Mouse (Mus musculus): ENCODE measurements around the gene Rbm25.
"Not testable (repeated sequence)": the region's sequence is repeated elsewhere in the genome, so short reads cannot be mapped to it uniquely, and the experiment has no call there.

The Rbm25 gene

GRCm38 (mm10) chr12:83630936-83631335, at the start of gene Rbm25:
Rbm25 (plus strand) TSS chr12:83631236.
- in situ Hi-C loops (cut with MboI; ENCODE audit: unreplicated experiment in 2 of 2), result not testable (repeated sequence)

DNA sequence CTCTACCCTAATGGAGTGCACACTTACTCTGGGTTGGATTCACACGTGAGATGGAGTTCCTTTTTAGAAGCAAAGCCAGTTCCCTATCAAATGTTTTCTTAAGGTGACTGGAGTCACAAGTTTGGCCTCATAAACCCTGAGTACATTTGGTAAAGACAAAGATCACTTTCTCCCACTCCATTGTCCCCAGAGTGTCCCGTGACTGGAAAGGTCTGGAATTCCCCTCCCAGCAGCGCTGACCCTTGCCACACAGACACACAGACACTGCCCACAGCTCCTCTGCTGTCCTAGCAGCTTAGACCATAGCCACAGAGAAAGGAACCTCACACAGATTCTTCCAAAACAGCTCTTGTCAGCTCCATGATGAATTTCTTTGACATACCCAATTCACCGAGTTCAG, 48.9 kb upstream of the Rbm25 start:
- in situ Hi-C loops (cut with MboI; ENCODE audit: unreplicated experiment in 2 of 2), result no loop called here

DNA sequence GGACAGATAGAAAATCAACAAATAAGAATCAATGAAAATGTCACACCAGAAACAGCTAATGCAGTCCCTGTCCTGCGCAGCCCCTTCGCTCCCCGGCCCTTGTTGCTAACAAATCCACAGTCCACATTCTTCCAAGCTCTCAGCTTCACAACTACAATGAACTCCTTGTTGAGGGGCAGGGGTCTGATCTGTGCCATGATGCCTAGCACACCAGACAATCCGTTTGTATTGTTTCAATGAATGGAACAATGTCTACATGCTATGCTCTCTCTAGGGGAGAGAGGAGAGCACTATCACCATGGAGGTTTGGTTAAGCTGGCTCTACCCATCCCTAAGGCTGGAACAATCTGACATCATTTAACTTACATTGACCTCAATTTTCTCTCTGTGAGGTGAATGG, 48.3 kb upstream of the Rbm25 start:
- in situ Hi-C loops (cut with MboI; ENCODE audit: unreplicated experiment in 2 of 2), result no loop called here

DNA sequence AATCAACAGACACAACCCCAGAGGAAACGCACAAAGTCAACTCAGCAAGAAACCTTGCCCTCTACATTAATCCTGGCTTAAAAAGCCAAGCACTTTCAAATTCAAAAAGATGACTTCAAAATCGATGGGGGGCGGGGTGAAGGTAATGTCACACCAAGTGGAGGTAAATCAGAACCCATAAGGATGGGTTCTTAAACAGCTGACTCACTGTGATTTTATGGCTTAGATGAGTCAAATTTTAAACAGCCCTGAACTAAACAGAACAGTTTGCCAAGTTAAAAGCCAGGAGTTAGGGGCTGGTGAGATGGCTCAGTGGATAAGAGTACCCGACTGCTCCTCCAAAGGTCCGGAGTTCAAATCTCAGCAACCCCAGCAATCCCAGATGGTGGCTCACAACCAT, 44.4 kb upstream of the Rbm25 start:
- in situ Hi-C loops (cut with MboI; ENCODE audit: unreplicated experiment in 2 of 2), result no loop called here

DNA sequence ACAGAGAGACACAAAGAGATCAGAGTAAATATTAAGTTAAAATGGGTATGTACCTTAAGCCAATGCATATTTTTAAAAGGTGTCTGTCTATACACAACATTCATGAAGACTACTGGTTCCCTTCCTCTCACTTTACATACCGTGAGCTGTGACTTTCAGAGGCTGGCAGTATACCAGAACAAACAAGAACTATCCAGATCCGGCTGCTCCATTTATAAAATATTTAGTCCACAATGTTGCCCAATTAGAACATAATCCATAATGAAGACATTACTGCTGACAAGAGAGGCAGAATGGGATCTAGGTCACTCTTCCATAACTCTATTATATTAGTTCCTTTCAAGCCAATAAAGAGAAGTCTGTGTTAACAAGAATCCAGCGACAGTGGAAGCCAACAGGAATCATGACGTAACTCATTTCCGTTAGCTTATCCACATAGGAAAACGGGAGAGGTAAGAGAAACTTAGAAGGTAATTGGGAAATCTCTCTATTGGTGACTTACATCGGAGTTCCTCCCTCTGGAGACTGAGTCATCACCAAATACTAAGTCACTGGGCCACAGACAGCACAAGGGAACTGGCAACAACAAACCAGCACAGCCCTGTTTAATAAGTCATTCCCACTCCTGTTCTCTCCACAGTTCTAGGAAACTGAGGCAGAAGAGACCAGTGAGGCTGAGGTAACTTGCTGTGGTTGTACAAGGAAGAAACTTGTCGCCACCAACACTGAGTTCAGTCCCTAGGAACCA, 39.1 kb upstream of the Rbm25 start:
- in situ Hi-C loops (cut with MboI; ENCODE audit: unreplicated experiment in 2 of 2), result no loop called here

DNA sequence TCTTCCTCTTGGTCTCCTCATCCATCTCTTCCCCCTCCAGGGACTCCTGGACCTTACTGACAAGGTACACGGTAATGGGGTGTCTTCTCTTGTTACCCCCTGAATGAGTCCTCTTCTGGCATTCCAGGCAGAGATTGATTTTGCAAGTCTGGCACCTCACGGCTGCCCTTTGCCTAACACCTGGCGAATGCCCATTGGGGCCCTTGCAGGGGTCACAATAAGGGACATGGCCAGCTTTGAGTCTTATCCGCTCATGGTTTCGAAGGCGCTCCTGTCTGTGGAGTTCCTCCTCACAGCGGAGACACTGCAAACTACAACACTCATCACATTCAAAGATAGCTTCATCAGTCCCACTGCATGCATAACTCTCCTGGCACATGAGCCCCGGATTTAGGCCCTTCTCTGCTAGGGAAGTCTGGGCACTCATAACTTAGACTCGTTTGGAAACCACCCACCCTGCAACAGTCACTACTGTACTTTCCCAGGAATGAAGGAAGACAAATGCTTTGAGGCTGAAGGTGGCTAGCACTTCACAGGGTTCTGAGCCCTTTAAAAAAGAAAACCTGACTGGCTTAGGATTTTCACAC, 36.5 kb upstream of the Rbm25 start:
- in situ Hi-C loops (cut with MboI; ENCODE audit: unreplicated experiment in 2 of 2), result no loop called here

DNA sequence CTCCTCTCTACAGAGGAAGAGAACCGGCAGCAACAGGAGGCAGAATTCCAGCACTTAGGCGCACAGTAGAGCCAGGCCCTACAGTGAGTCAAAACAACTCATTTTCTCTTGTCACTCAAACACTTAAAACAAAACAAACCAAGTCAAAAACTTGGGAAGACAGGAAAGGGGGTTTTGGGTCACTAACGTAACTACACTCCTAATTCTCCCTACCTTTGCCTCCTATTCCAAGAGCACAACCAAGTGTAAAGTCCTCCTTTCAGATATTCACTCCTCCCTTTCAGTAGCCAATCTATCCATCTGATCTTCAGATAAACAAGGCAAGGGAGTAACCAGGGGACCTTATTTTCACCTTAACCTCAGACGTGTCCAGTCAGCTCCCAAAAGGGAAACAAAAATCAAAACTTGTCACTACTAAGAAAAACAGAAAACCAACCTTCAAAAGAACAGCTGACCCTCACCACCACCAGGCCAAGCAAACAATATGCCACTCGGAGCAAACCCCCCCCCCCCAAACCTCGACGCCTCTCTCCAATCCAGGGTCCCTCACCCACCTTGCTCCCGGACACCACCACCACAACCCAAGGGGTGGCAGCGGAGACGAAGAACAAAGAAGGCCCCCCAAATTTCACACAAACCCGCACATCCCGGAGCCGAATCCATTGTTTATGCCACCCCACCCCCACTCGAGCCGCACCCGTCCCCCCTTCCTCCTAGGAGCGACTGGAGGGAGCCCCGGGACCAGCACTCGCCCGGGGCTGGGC, 34.7 kb upstream of the Rbm25 start:
- in situ Hi-C loops (cut with MboI; ENCODE audit: unreplicated experiment in 2 of 2), result no loop called here

- in situ Hi-C loops (cut with MboI; ENCODE audit: unreplicated experiment in 2 of 2), result no loop called here
Observed at GRCm38 (mm10) chr12:83597025-83597501, 34.0 kb upstream of the Rbm25 start, which contains the start of gene Zfyve1. Zfyve1 (minus strand) TSS chr12:83597222.

DNA sequence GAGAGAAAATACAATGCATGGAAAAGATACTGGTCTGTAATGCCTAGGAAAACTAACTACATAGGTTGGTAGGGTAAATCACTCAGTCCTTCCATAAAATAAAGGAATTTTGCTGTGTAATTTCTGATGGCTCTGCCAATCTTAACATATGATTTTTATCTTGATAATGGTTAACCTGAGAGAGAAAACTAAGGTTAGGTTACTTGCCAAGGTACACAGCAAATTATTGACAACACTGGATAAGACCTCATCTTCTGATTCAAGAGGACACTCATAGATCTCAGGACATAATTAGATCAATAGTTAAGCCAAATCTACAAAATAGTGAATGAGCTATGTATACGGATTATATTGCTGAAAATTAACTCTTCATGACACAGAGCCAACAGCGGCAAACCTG, 33.2 kb upstream of the Rbm25 start:
- in situ Hi-C loops (cut with MboI; ENCODE audit: unreplicated experiment in 2 of 2), result no loop called here

DNA sequence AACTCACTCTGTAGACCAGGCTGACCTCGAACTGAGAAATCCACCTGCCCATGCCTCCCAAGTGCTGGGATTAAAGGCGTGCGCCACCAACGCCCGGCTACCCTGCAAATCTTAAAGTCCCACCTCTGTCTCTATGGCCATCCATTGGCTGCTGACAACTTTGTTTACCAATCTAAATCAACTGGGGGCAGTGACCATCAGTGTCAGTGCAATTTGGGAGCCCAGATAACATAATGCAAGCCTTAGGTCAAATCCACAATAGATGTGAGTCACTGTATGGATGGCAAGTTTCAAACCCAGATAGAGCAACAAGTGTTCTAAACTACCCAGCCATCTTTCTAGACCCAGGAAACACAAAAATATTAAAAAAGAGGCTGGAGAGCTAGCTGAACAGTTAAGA, 28.8 kb upstream of the Rbm25 start:
- in situ Hi-C loops (cut with MboI; ENCODE audit: unreplicated experiment in 2 of 2), result no loop called here

DNA sequence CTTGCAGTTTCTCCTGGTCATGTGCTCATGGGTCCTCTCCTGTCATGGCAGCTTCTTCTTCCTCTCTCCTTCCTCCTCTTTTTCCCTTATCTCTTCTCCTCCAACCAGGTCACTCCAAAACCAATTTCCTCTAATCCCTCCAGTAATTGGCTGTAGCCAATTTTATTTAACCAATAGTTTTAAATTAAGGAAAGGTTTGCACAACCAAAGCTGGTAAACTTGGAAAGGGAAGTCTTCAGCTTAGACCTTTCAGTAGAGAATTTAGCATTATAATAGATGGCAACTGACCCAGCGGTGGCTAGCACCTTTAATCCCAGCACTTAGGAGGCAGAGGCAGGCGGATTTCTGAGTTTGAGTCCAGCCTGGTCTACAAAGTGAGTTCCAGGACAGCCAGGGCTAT, 24.6 kb upstream of the Rbm25 start:
- in situ Hi-C loops (cut with MboI; ENCODE audit: unreplicated experiment in 2 of 2), result not testable (repeated sequence)

DNA sequence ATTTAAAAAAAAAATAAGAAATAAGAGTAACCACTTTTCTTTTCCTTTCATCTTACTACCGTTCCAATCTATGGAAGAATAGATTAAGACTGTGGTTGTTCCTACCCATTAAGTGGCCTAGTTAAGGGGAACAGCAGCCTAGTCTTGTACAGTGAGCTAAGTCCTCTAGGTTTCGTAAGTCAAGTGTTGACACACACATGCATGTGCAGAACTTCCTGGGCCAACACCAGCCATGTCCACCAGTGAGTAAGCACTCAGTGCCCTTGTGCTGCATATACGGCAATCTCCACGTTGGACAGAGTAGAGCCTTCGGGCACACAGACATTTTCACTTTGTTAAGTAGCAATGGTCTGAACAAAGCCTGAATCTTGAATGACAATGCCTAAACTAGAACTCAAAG, 13.8 kb upstream of the Rbm25 start:
- in situ Hi-C loops (cut with MboI; ENCODE audit: unreplicated experiment in 2 of 2), result no loop called here

GRCm38 (mm10) chr12:83618981-83619380, 12.1 kb upstream of the Rbm25 start:
- in situ Hi-C loops (cut with MboI; ENCODE audit: unreplicated experiment in 2 of 2), result no loop called here

GRCm38 (mm10) chr12:83620694-83621093, 10.3 kb upstream of the Rbm25 start:
- in situ Hi-C loops (cut with MboI; ENCODE audit: unreplicated experiment in 2 of 2), result not testable (repeated sequence)

- in situ Hi-C loops (cut with MboI; ENCODE audit: unreplicated experiment in 2 of 2), result no loop called here
Observed at GRCm38 (mm10) chr12:83622031-83622755, 8.8 kb upstream of the Rbm25 start.

GRCm38 (mm10) chr12:83624321-83624720, 6.7 kb upstream of the Rbm25 start:
- in situ Hi-C loops (cut with MboI; ENCODE audit: unreplicated experiment in 2 of 2), result no loop called here

DNA sequence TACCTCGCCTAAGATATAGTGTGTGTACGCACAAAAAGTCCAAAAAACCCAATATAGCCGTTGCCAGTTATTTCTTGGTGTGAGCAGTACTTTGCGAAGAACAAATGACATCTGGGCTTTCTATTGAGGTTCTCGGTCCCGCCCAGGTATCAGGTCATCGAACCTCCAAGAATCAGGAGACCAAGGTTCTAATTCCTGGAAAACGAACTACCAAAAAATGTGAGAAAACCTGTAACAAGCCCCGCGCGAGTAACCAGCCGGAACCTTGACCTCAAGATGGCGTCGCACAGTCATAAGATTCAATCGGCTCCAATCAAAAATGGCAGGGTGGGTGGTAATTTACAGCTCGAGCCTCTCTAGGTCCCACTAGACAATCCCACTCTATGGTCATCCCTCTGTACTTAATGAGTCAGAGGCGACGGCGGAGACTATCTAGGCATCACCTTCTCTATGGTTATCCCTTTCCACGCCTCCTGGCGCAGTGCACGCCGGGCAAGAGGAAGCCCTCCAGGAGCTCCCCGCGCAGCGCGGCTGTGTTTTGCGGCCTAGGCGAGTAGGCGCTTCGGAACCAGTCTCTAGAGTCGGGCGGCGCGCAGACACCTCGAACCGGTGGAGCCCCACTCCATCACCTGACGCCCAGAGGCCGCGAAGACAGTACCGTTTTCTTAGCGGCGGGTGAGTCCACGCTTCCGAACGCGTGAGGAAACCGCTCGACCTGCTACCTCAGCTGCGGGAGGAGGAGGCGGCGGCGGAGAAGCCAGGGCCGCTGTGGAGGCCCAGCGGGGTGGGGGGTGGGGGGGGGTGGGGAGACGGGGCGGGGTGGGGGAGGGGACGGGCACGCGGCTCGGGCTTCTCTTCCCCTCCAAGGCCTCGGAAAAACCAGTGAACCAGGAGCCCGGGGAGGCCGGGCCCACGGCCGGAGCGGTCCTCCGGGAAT, 975 bp downstream of the Rbm25 start:
- in situ Hi-C loops (cut with MboI; ENCODE audit: unreplicated experiment in 2 of 2), result no loop called here

- in situ Hi-C loops (cut with MboI; ENCODE audit: unreplicated experiment in 2 of 2), result no loop called here
Observed at GRCm38 (mm10) chr12:83632680-83633025, 1.6 kb downstream of the Rbm25 start.

- in situ Hi-C loops (cut with MboI; ENCODE audit: unreplicated experiment in 2 of 2), result no loop called here
Observed at GRCm38 (mm10) chr12:83633807-83634206, 2.8 kb downstream of the Rbm25 start.

GRCm38 (mm10) chr12:83641233-83641632, 10.2 kb downstream of the Rbm25 start:
- in situ Hi-C loops (cut with MboI; ENCODE audit: unreplicated experiment in 2 of 2), result no loop called here

Data from v-Abl transformed pro-B cells (cell line).